Mouse (Mus musculus): Measurements from ENCODE around the gene Shank1. TPM values are rescaled to one million over a fixed set of nuclear protein-coding genes. Genes with fewer than 3 reads are reported as not detected.
A peak's percentile ranks its signal among the peaks of the same experiment; 100 is the strongest.

Gene Shank1
- total RNA-seq, 1 experiment from 2014 or later, result 2.1 TPM

DNA sequence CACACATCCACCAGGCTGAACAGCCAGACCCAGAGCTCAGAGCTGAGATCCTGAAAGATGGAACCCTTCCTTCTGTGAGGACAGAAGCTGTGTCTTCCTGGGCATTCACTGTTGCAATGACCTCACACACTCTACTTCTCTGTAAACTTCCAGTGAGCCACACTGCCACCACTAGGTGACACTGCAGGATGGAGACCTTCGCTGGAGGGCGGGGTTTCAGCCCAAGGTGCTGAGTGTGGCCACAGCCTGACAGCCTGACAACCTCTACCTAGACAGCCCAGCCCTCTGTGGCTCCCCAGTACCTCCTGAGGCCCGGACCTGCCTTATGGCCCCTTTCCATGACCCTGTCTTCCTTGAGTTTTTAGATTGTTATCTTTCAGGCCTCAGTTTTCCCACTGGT, 88.5 kb downstream of the Shank1 start:
- ATAC-seq (ENCODE audit: extremely low read depth, insufficient number of reproducible peaks, low FRiP score, poor library complexity, severe bottlenecking), result peak; percentile 81

DNA sequence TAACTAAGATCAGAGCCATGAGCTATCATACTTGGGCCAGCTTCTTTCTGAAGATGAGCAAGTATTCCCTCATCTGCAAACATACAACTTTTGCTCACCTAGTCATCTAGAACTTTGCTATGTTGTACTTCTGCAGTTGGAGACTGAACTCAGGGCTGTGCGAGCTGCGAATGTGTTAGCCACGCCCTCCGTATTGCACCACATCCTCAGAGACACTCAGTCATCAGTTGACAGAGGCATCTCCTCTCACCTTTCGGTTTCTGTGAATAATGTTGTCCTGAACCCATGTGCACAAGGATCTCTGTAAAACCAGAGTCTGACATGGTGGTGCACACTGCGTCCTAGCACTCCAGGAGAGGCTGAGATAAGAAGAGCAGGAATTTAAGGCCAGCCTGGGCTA, 91.6 kb downstream of the Shank1 start:
- no peak for ATAC-seq (ENCODE audit: extremely low read depth, insufficient number of reproducible peaks, low FRiP score, poor library complexity, severe bottlenecking)

GRCm38 (mm10) chr7:44405346-44406014, 95.4 kb downstream of the Shank1 start:
- ATAC-seq (ENCODE audit: extremely low read depth, insufficient number of reproducible peaks, low FRiP score, poor library complexity, severe bottlenecking), result peak; percentile 75

DNA sequence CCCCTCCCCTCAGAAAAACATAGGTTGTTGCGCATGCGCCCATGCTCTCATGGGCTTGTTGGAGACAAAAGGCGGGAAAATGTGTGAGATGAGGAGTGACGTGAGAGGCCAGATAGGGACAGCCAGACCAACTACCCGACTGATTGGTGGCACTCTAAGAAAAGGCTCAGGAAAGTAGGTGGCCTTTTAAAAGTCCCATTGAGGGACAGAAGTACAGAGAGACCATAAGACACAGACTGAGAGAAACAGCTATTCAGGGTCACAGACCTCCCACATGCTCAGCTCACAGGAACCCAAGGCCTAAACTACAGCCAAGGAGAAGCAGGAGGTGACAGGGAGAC, 95.9 kb downstream of the Shank1 start:
- no peak for ATAC-seq (ENCODE audit: extremely low read depth, insufficient number of reproducible peaks, low FRiP score, poor library complexity, severe bottlenecking)

Other genes with a start within 250 kb of the Shank1 start
- not detected in 2 replicates for gene Klk1b21, start 207.9 kb upstream of the Shank1 start, total RNA-seq (2017)
- not detected in 2 replicates for gene Klk1b22, start 197.6 kb upstream of the Shank1 start, total RNA-seq (2017)
- gene Klk1b16, start 173.5 kb upstream of the Shank1 start, total RNA-seq (2017), result not detected in 2 replicates
- not detected in 2 replicates for gene Klk1b24, start 122.0 kb upstream of the Shank1 start, total RNA-seq (2017)
- not detected in 2 replicates for gene Klk1b3, start 112.1 kb upstream of the Shank1 start, total RNA-seq (2017)
- gene Klk1b4, start 102.8 kb upstream of the Shank1 start, total RNA-seq (2017), result not detected in 2 replicates
- gene Klk1b5, start 94.3 kb upstream of the Shank1 start, total RNA-seq (2017), result not detected in 2 replicates
- gene Klk1, start 84.9 kb upstream of the Shank1 start, total RNA-seq (2017), result not detected in 2 replicates
- gene Gm36864, start 74.1 kb upstream of the Shank1 start, total RNA-seq (2017), result not detected in 2 replicates
- gene 1700028J19Rik, start 63.6 kb upstream of the Shank1 start, total RNA-seq (2017), result 1.4 TPM in 1 of 2 replicates, not detected in the other
- 55.9 and 59.7 TPM in 2 replicates for gene 2410002F23Rik, start 63.5 kb upstream of the Shank1 start, total RNA-seq (2017)
- gene Acp4, start 52.9 kb upstream of the Shank1 start, total RNA-seq (2017), result not detected in 2 replicates
- not detected in 2 replicates for gene Gm15517, start 48.8 kb upstream of the Shank1 start, total RNA-seq (2017)
- gene Clec11a, start 3.4 kb upstream of the Shank1 start, total RNA-seq (2017), result 3.3 and 4.3 TPM in 2 replicates
- not detected in 2 replicates for gene Syt3, start 73.8 kb downstream of the Shank1 start, total RNA-seq (2017)
- not detected in 2 replicates for gene 1700008O03Rik, start 75.6 kb downstream of the Shank1 start, total RNA-seq (2017)
- gene Lrrc4b, start 118.8 kb downstream of the Shank1 start, total RNA-seq (2017), result not detected in 2 replicates
- gene Aspdh, start 155.1 kb downstream of the Shank1 start, total RNA-seq (2017), result not detected in 2 replicates
- gene Josd2, start 157.7 kb downstream of the Shank1 start, total RNA-seq (2017), result 19.9 and 24.7 TPM in 2 replicates
- 29.0 and 37.8 TPM in 2 replicates for gene Emc10, start 186.3 kb downstream of the Shank1 start, total RNA-seq (2017)
- 7.3 and 7.6 TPM in 2 replicates for gene Fam71e1, start 186.3 kb downstream of the Shank1 start, total RNA-seq (2017)
- 3.7 and 7.9 TPM in 2 replicates for gene Mybpc2, start 214.4 kb downstream of the Shank1 start, total RNA-seq (2017)
- gene Spib, start 221.8 kb downstream of the Shank1 start, total RNA-seq (2017), result 205 and 207 TPM in 2 replicates
- gene Pold1, start 238.6 kb downstream of the Shank1 start, total RNA-seq (2017), result 53.4 and 61.8 TPM in 2 replicates
- gene Nr1h2, start 243.7 kb downstream of the Shank1 start, total RNA-seq (2017), result 180 and 184 TPM in 2 replicates